Mouse (Mus musculus) liver, adult 2 months (tissue): ENCODE results near the gene Mecom. TPM values are rescaled to one million over a fixed set of nuclear protein-coding genes. Genes with fewer than 3 reads are reported as not detected.
A peak's percentile ranks its signal among the peaks of the same experiment; 100 is the strongest.

Source experiments
- DNase-seq: peaks from one replicate; pipeline ENCODE4 v3.0.0-alpha.2; 2011; ENCODE audit warnings: low read depth, low spot score; ENCODE audit errors: extremely low read depth
- H3K27ac ChIP-seq: fragments of 200-500 bp; replicated peaks from 2 replicates; pipeline ENCODE4 v1.5.1; 2012; ENCODE audit warnings: low read depth, mild to moderate bottlenecking, control low read depth, inconsistent platforms, low read length; ENCODE audit not compliant: insufficient read depth
- H3K27me3 ChIP-seq: fragments of 200-500 bp; 2 replicates; pipeline ENCODE4 v1.6.1; 2012; ENCODE audit warnings: mild to moderate bottlenecking, moderate library complexity, low read length, inconsistent platforms; ENCODE audit not compliant: control insufficient read depth, insufficient read depth
- H3K36me3 ChIP-seq: fragments of 200-500 bp; 2 replicates; pipeline ENCODE4 v1.6.1; 2012; ENCODE audit warnings: low read length, inconsistent platforms; ENCODE audit not compliant: control insufficient read depth, insufficient read depth
- H3K4me1 ChIP-seq: fragments of 200-500 bp; 2 replicates; pipeline ENCODE4 v1.6.1; 2011; ENCODE audit warnings: low read length; ENCODE audit not compliant: control insufficient read depth, insufficient read depth
- H3K4me3 ChIP-seq: fragments of 200-500 bp; 2 replicates; pipeline ENCODE4 v1.5.1; 2011; ENCODE audit warnings: low read depth, mild to moderate bottlenecking, control low read depth, low read length, moderate library complexity; ENCODE audit not compliant: insufficient read depth
- H3K79me2 ChIP-seq: fragments of 200-500 bp; 2 replicates; pipeline ENCODE4 v1.6.1; 2012; ENCODE audit warnings: inconsistent platforms, mild to moderate bottlenecking, low read length, moderate library complexity; ENCODE audit not compliant: control insufficient read depth, insufficient read depth
- H3K9ac ChIP-seq: fragments of 200-500 bp; 2 replicates; pipeline ENCODE4 v1.6.1; 2012; ENCODE audit warnings: low read depth, mild to moderate bottlenecking, control low read depth, inconsistent platforms, low read length
- CTCF ChIP-seq: fragments of 200-500 bp; IDR thresholded peaks from 2 replicates; pipeline ENCODE4 v1.5.1; 2011; ENCODE audit warnings: low read depth, low read length, control low read depth
- POLR2A ChIP-seq: fragments of 200-500 bp; IDR thresholded peaks from 2 replicates; pipeline ENCODE4 v1.6.1; 2011; ENCODE audit warnings: low read length, control low read depth; ENCODE audit not compliant: insufficient read depth; ENCODE audit errors: extremely low read depth
- WGBS: fragments of 180-500 bp; shearing (Covaris S2); methylation state at CpG from one replicate; pipeline ENCODE4 v1.1.7; 2018; 5-methylcytosine and 5-hydroxymethylcytosine counted together
- polyA plus RNA-seq: library from polyadenylated mRNA; depleted of rRNA; stranded (reverse); fragments of >200 nt; gene quantifications from 2 replicates; pipeline ENCODE4 v1.2.3, GENCODE M21; 2012
- total RNA-seq: library from RNA; depleted of rRNA; stranded (reverse); fragments of >200 nt; gene quantifications from 2 replicates; pipeline ENCODE4 v1.2.3, GENCODE M21; 2014

The Mecom gene
- total and polyA plus RNA-seq, 2 experiments, result 0.39 to 1.4 TPM

DNA sequence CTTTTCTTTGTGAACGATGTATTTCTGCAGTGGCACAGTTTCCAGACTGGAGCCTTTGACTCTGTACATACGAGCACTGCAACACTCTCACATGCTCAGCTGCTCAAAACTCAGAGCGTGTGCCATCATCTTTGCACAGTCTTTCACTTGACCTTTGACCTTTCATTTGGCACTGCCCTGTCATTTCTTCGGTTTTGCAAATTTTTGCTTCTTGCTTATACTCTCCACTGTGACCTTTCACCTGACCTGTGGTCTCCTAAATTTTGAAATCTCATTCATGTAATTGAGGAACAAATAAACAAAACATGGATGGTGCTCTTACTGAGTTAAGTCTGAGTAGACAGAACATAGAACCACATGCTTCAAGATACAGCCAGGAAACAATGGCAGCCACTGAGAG is 446.7 kb downstream of the Mecom start:
- no peaks in the 10 kb centered on the region for H3K4me1 ChIP-seq
- WGBS, result 42% methylated on average over 4 of the region's 4 CpGs
- H3K27me3 ChIP-seq, result no peaks in the 10 kb centered on the region
- H3K9ac ChIP-seq, result no peak overlapping the region
- H3K4me3 ChIP-seq, result no peak overlapping the region
- H3K79me2 ChIP-seq, result no peaks in the 10 kb centered on the region
- no peak overlapping the region for H3K27ac ChIP-seq
- TF ChIP-seq CTCF (no peak), POLR2A (no peak)
- peak; percentile 61 for DNase-seq
- no peaks in the 10 kb centered on the region for H3K36me3 ChIP-seq

DNA sequence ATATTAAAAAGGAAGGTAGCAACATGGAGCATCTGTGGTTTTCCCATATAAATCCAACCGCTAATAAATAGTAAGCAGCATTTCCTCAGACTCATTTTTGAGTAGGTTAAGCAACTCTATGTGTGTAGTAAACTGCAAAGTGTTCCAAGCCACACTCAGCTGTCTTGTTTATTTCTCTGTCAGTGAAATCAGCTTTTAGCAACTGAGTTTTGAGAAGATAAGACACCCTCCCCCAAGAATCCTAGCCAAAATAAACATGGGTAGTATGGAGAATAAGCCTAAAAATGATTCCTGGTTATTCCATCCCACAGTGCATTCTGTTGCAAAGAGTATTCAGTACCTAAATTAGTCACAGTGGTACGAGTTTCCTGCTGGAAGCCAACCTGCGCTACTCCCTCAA is 450.1 kb downstream of the Mecom start:
- no peaks in the 10 kb centered on the region for H3K27me3 ChIP-seq
- WGBS, result 87% methylated on average over 3 of the region's 3 CpGs
- no peak for DNase-seq

GRCm38 (mm10) chr3:30097129-30097528 is 450.7 kb downstream of the Mecom start:
- Histone ChIP-seq H3K9ac (no peak overlapping the region), H3K27ac (no peak overlapping the region), H3K4me1 (no peaks in the 10 kb centered on the region), H3K79me2 (no peaks in the 10 kb centered on the region), H3K27me3 (no peaks in the 10 kb centered on the region), H3K36me3 (no peaks in the 10 kb centered on the region), H3K4me3 (no peak overlapping the region)
- TF ChIP-seq CTCF (no peak), POLR2A (no peak)
- no peak for DNase-seq
- WGBS, result 71% methylated on average over 4 of the region's 4 CpGs

More for the DNA sequence above, 450.1 kb downstream of the Mecom start:
- TF ChIP-seq CTCF, result no peak
- no peak for TF ChIP-seq POLR2A
- Histone ChIP-seq H3K27ac (no peak overlapping the region), H3K4me3 (no peak overlapping the region), H3K9ac (no peak overlapping the region), H3K36me3 (no peaks in the 10 kb centered on the region), H3K4me1 (no peaks in the 10 kb centered on the region), H3K79me2 (no peaks in the 10 kb centered on the region)

- TF ChIP-seq POLR2A, result no peak
- no peak for TF ChIP-seq CTCF
- no peaks in the 10 kb centered on the region for H3K4me1 ChIP-seq
- H3K27ac ChIP-seq, result no peak overlapping the region
- WGBS, result 69% methylated on average over 1 of the region's 1 CpGs
- H3K36me3 ChIP-seq, result no peaks in the 10 kb centered on the region
- no peak overlapping the region for H3K4me3 ChIP-seq
- H3K79me2 ChIP-seq, result no peaks in the 10 kb centered on the region
- no peaks in the 10 kb centered on the region for H3K27me3 ChIP-seq
- no peak for DNase-seq
- H3K9ac ChIP-seq, result no peak overlapping the region
Observed at GRCm38 (mm10) chr3:30093005-30093404, 454.8 kb downstream of the Mecom start.

- no peaks in the 10 kb centered on the region for H3K36me3 ChIP-seq
- H3K79me2 ChIP-seq, result no peaks in the 10 kb centered on the region
- H3K27me3 ChIP-seq, result no peaks in the 10 kb centered on the region
- DNase-seq, result no peak
- no peak overlapping the region for H3K9ac ChIP-seq
- TF ChIP-seq POLR2A (no peak), CTCF (no peak)
- 81% methylated on average over 7 of the region's 7 CpGs for WGBS
- no peaks in the 10 kb centered on the region for H3K4me1 ChIP-seq
- no peak overlapping the region for H3K27ac ChIP-seq
- H3K4me3 ChIP-seq, result no peak overlapping the region
Observed at GRCm38 (mm10) chr3:30092481-30092880, 455.3 kb downstream of the Mecom start.

GRCm38 (mm10) chr3:30091860-30092259 is 455.9 kb downstream of the Mecom start:
- no peaks in the 10 kb centered on the region for H3K79me2 ChIP-seq
- TF ChIP-seq POLR2A (no peak), CTCF (no peak)
- 86% methylated on average over 3 of the region's 3 CpGs for WGBS
- H3K36me3 ChIP-seq, result no peaks in the 10 kb centered on the region
- H3K27me3 ChIP-seq, result no peaks in the 10 kb centered on the region
- H3K9ac ChIP-seq, result no peak overlapping the region
- H3K27ac ChIP-seq, result no peak overlapping the region
- no peak for DNase-seq
- H3K4me1 ChIP-seq, result no peaks in the 10 kb centered on the region
- no peak overlapping the region for H3K4me3 ChIP-seq
